Mouse (Mus musculus): ENCODE measurements around the gene Irak4.

DNA sequence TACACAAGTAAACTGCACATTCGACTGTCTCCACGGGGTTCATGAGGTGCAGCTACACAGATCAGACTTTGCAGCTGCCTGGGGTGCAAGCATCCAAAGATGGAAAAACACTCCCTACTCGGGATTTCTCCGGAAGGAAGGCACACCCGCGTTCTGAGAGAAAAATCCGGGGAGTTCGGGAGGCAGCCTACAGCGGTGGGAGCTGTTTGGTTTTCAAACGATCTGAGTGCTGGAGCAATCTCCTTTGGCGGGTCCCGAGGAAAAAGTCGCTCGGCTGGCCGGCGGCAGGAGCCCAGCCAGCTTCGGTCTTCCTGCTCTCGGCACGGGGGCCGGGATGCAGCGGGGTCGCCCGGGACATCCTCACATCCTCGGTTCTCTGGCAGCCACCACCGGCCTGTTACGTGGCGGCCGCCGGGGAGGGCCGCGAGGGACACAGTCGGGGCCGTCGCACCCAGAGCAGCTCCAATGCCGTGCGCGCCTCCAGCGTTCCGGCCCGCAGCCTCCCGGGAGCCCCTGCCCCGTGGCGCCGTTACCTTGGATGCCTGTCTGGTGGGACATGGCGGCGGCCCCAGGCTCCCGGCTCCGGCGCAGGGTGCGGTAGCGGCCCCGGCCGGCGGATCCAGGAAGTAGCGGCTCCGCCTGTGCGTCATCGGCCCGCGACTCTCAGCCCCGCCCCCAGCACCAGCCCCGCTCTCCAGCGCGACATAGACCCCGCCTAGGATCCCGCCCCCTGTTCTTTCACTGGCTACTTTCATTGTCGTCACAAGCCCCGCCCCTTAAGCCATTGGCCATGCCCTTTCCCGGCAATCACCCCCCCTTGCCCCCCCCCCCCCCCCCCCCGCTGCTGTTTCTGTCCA is 46.0 kb downstream of the Irak4 start, which contains the start of gene Twf1:
- TF ChIP-seq TBP (IDR thresholded peaks at IDR 0.05; ENCODE audit: low read depth, low read length) (0 out of 2 replicates have a peak, but pooled peaks have one; percentile 28), CTCF (IDR thresholded peaks at IDR 0.05 in 2 of 3, conservative IDR thresholded peaks at IDR 0.05 in 1 of 3; ENCODE audit: control insufficient read depth in 1 of 3, insufficient read depth in 1 of 3, low read depth in 2 of 3, low read length in 3 of 3, poor library complexity in 1 of 3, severe bottlenecking in 1 of 3) (no peak; a peak in 1 of 6 replicates), ZKSCAN1 (IDR thresholded peaks at IDR 0.05; ENCODE audit: low read depth, low read length) (no peak), EP300 (IDR thresholded peaks at IDR 0.05; ENCODE audit: low read depth in 1 of 2, low read length in 2 of 2) (peak in 1 of 2 experiments; percentile 1; a peak in 1 of 4 replicates), MAZ (IDR thresholded peaks at IDR 0.05; ENCODE audit: low read depth, low read length) (peak; percentile 98), E2F4 (IDR thresholded peaks at IDR 0.05; ENCODE audit: borderline replicate concordance, low read depth, low read length) (no peak)
